Mouse (Mus musculus): ENCODE measurements around the gene Atp2c2. TPM values are rescaled to one million over a fixed set of nuclear protein-coding genes. Genes with fewer than 3 reads are reported as not detected.

Gene Atp2c2
- polyA plus RNA-seq, 1 experiment from 2014 or later, result 0.05 TPM

DNA sequence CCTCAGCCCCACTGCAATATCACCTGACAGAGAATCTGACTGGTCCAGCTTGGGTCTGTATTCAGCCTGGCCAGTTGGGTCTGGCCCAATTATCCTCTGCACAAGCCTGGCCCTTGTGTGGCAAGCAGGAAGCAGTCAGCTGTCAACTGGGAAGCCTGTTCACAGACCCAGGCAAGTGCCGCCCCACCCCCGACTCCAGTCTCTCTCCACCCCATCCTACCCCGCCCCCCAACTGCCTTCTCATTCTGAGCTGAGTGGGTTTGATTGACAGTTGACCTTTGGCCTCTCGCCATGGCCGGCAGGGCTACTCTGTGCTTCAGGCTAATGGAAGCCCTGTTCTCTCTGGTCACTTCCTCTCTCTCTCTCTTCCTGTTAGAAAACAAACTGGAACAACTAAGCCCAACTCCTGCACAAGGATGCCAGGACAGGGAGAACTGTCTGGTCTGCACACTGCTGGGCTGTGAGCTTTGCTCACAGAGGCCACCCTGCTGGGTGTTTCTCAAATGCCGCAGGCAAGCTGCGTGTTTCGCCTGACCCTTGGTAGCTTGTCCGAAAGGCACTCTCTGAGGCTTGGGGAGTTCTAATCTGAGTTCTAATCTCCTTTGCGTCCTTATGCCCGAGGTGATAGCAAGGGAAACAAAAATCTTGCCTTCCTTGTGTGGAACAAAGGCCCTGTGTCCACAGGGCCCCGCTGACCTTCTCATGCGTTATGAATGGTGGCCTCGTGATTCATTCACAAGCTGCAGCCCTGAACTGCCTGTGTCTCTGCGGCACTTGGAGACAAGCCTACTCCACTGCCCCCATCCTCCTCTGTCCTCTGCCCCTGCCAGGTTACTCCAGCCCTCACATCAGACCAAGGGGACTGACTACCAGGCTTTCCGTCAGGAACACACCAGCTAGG, 92.2 kb downstream of the Atp2c2 start:
- ATAC-seq, result 0 out of 2 replicates have a peak, but pooled peaks have one; percentile 19
- peak overlapping the region; percentile 39; the same call in 1 of the 2 replicates for H3K27ac ChIP-seq (ENCODE audit: low read depth, low read length)
- WGBS, result 8% methylated on average over 16 of the region's 16 CpGs
- H3K36me3 ChIP-seq (ENCODE audit: control insufficient read depth, insufficient read depth, low read length), result no peaks in the 10 kb centered on the region
- H3K4me2 ChIP-seq (ENCODE audit: low read length), result no peak overlapping the region
- no peaks in the 10 kb centered on the region for H3K27me3 ChIP-seq (replicated peaks; ENCODE audit: control insufficient read depth, insufficient read depth, low read length)
- peaks cover 16% of the 10 kb centered on the region for H3K4me1 ChIP-seq (ENCODE audit: control insufficient read depth, insufficient read depth, low read length)
- peak; percentile 49 for DNase-seq (ENCODE audit: low spot score)
- no peak overlapping the region; the same call in 1 of the 2 replicates for H3K9ac ChIP-seq (ENCODE audit: low read length)
- H3K4me3 ChIP-seq (ENCODE audit: low read depth, low read length), result no peak overlapping the region
- no peaks in the 10 kb centered on the region for H3K9me3 ChIP-seq (replicated peaks; ENCODE audit: control insufficient read depth, low read length)

DNA sequence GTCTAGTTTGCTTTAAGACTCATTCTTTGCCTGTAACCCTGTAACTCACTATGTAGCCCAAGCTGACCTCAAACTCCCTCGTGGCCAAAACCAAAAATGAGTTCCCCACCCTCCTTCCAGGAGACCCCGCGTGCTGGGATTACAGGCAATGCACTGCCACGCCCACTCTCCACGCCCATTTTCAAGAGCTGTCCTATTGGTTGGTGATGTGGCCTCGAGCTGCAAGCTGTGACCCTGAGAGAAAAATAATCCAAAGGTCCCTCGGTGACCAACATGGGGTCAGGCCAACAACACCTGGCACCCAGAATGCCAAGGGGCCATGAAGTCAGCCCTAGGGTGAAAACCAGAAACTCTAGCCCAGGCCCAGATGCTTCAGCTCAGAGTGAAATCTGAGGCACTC, 94.9 kb downstream of the Atp2c2 start:
- 56% methylated on average over 7 of the region's 7 CpGs for WGBS
- DNase-seq (ENCODE audit: low spot score) (no peak), ATAC-seq (no peak)
- H3K27ac ChIP-seq (ENCODE audit: low read depth, low read length), result no peak overlapping the region
- no peak overlapping the region for H3K4me3 ChIP-seq (ENCODE audit: low read depth, low read length)
- no peak overlapping the region for H3K9ac ChIP-seq (ENCODE audit: low read length)
- no peaks in the 10 kb centered on the region for H3K9me3 ChIP-seq (replicated peaks; ENCODE audit: control insufficient read depth, low read length)
- no peak overlapping the region for H3K4me2 ChIP-seq (ENCODE audit: low read length)
- peaks cover 26% of the 10 kb centered on the region for H3K4me1 ChIP-seq (ENCODE audit: control insufficient read depth, insufficient read depth, low read length)
- H3K27me3 ChIP-seq (replicated peaks; ENCODE audit: control insufficient read depth, insufficient read depth, low read length), result no peaks in the 10 kb centered on the region
- H3K36me3 ChIP-seq (ENCODE audit: control insufficient read depth, insufficient read depth, low read length), result no peaks in the 10 kb centered on the region

DNA sequence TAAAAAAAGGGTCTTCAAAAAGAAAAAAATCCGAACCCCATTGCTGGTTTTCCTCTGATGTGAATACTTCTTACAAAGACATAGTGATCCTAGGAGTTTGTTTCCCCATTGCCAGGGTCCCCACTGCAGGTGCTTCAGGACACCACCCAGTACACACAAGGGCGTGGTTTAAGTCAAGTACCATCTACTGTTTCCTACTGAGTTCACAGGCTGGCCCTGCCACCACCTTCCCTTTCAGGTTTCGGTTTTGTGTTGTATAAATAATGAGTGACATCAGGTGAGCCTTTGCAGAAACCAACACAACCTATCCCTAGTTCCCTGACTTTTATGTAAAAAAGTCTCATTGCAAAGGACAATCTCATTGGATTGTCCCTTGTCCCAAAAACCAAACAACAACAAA, 95.8 kb downstream of the Atp2c2 start:
- Histone ChIP-seq H3K4me1 (ENCODE audit: control insufficient read depth, insufficient read depth, low read length) (peaks cover 24% of the 10 kb centered on the region), H3K36me3 (ENCODE audit: control insufficient read depth, insufficient read depth, low read length) (no peaks in the 10 kb centered on the region), H3K9me3 (replicated peaks; ENCODE audit: control insufficient read depth, low read length) (no peaks in the 10 kb centered on the region), H3K4me2 (ENCODE audit: low read length) (no peak overlapping the region), H3K9ac (ENCODE audit: low read length) (no peak overlapping the region), H3K27me3 (replicated peaks; ENCODE audit: control insufficient read depth, insufficient read depth, low read length) (no peaks in the 10 kb centered on the region), H3K27ac (ENCODE audit: low read depth, low read length) (no peak overlapping the region), H3K4me3 (ENCODE audit: low read depth, low read length) (no peak overlapping the region)
- no peak for DNase-seq (ENCODE audit: low spot score)
- ATAC-seq, result no peak
- 90% methylated on average over 3 of the region's 3 CpGs for WGBS

DNA sequence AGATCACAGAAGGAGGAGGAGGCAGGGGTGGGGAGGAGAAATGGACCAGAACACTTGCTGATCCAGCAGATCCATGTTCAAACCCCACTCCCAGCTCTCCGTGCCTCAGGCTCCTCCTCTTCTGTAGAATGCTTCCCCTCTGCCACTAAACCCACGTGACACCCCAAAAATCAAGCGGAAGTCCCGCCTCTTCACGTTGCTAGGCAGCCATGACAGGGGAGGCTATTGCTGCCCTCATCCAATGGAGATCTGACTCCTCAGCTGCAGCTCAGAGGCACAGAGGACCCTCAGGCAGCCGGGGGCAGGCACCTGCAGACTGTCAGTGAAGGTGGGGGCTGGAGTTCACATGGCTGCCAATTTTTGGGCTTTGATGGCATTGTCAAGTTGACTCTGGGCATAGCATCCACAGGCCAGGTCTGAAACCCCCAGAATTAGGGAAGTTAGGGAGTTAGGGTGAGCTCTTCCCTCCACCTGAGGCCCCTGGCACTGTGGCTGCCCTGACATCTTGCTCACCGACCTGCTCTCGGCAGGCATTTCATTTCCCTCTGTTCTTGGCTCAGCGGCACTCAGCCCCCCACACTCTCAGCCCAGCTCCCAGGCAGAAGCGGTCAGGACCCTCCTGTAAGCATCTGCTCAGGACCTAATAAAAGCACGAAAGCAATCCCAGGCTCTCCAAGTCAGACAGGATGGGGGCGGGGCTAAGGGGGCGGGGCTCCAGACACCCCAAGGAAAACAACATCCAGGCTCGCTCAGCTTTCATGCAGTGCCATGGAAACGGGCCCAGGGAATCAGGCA, 98.6 kb downstream of the Atp2c2 start:
- no peaks in the 10 kb centered on the region for H3K36me3 ChIP-seq (ENCODE audit: control insufficient read depth, insufficient read depth, low read length)
- DNase-seq (ENCODE audit: low spot score) (peak; percentile 84), ATAC-seq (peak; percentile 81)
- 9% methylated on average over 15 of the region's 15 CpGs for WGBS
- no peak overlapping the region for H3K4me3 ChIP-seq (ENCODE audit: low read depth, low read length)
- no peak overlapping the region for H3K9ac ChIP-seq (ENCODE audit: low read length)
- no peaks in the 10 kb centered on the region for H3K9me3 ChIP-seq (replicated peaks; ENCODE audit: control insufficient read depth, low read length)
- peak overlapping the region; percentile 15; the same call in 1 of the 2 replicates for H3K4me2 ChIP-seq (ENCODE audit: low read length)
- peak overlapping the region; percentile 80 for H3K27ac ChIP-seq (ENCODE audit: low read depth, low read length)
- H3K27me3 ChIP-seq (replicated peaks; ENCODE audit: control insufficient read depth, insufficient read depth, low read length), result no peaks in the 10 kb centered on the region
- peaks cover 21% of the 10 kb centered on the region for H3K4me1 ChIP-seq (ENCODE audit: control insufficient read depth, insufficient read depth, low read length)

DNA sequence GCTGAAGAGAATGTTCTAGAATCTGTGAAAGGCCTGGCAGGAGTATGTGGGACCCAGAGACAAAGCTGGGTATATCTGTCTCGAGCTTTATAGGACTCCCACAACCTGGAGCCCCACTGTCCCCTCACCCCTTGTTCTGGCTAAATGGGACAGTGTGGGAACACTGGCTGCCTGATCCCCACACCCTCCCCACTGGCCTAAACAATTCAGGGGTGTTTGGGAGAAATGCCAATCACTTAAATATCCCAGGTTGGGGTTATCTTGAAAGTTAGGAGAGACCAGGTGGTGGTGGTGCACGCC, 99.1 kb downstream of the Atp2c2 start:
- Histone ChIP-seq H3K9ac (ENCODE audit: low read length) (no peak overlapping the region), H3K27ac (ENCODE audit: low read depth, low read length) (peak overlapping the region; percentile 80), H3K4me2 (ENCODE audit: low read length) (peak overlapping the region; percentile 15; the same call in 1 of the 2 replicates), H3K4me1 (ENCODE audit: control insufficient read depth, insufficient read depth, low read length) (peaks cover 21% of the 10 kb centered on the region), H3K9me3 (replicated peaks; ENCODE audit: control insufficient read depth, low read length) (no peaks in the 10 kb centered on the region), H3K4me3 (ENCODE audit: low read depth, low read length) (no peak overlapping the region), H3K27me3 (replicated peaks; ENCODE audit: control insufficient read depth, insufficient read depth, low read length) (no peaks in the 10 kb centered on the region), H3K36me3 (ENCODE audit: control insufficient read depth, insufficient read depth, low read length) (no peaks in the 10 kb centered on the region)
- no peak for DNase-seq (ENCODE audit: low spot score)
- WGBS, result 48% methylated on average over 2 of the region's 2 CpGs
- no peak for ATAC-seq

DNA sequence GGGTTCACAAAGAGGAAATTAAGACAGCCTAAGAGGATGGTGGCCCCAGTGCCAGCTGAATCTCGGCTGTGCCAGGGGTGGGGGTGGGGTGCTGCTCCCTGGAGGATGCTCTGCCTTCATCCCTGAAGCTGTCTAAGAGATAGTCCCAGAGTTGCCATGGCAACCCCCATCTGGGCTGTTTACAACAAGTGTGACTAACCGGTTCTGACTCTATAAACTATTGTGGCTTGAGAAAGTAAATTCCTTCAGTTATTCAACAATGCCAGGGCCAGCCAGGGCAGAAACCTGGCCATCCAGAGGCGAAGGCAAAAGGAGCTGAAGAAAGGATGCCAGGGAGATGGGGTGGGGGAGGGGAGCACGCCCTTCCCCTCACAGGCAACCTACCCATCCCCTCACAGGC, 101.4 kb downstream of the Atp2c2 start:
- Histone ChIP-seq H3K4me2 (ENCODE audit: low read length) (no peak overlapping the region), H3K27me3 (replicated peaks; ENCODE audit: control insufficient read depth, insufficient read depth, low read length) (no peaks in the 10 kb centered on the region), H3K27ac (ENCODE audit: low read depth, low read length) (peak overlapping the region; percentile 77), H3K4me1 (ENCODE audit: control insufficient read depth, insufficient read depth, low read length) (peaks cover 21% of the 10 kb centered on the region), H3K9ac (ENCODE audit: low read length) (no peak overlapping the region), H3K36me3 (ENCODE audit: control insufficient read depth, insufficient read depth, low read length) (no peaks in the 10 kb centered on the region), H3K9me3 (replicated peaks; ENCODE audit: control insufficient read depth, low read length) (no peaks in the 10 kb centered on the region), H3K4me3 (ENCODE audit: low read depth, low read length) (no peak overlapping the region)
- ATAC-seq (no peak), DNase-seq (ENCODE audit: low spot score) (peak; percentile 84)
- 3% methylated on average over 4 of the region's 4 CpGs for WGBS

DNA sequence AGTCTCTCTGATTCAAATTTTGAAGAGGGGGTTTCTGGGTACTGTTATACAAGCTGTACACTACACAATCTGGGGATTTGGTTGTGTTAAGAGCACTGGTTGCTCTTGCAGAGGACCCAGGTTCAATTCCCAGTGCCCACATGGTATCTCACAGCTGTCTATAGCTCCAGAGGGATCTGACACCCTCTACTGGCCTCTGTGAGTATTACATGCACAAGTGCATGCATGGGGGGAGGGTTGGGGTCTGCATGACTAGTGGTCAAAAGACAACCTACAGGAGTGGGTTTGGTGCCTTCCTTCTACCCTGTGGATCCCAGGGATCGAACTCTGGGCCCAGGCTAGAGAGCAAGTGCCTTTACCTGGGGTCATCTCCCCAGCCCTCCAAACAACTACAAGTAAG, 102.8 kb downstream of the Atp2c2 start:
- no peak for ATAC-seq
- Histone ChIP-seq H3K27ac (ENCODE audit: low read depth, low read length) (no peak overlapping the region), H3K9ac (ENCODE audit: low read length) (no peak overlapping the region), H3K4me2 (ENCODE audit: low read length) (no peak overlapping the region), H3K9me3 (replicated peaks; ENCODE audit: control insufficient read depth, low read length) (no peaks in the 10 kb centered on the region), H3K4me1 (ENCODE audit: control insufficient read depth, insufficient read depth, low read length) (peaks cover 30% of the 10 kb centered on the region), H3K4me3 (ENCODE audit: low read depth, low read length) (no peak overlapping the region), H3K27me3 (replicated peaks; ENCODE audit: control insufficient read depth, insufficient read depth, low read length) (no peaks in the 10 kb centered on the region), H3K36me3 (ENCODE audit: control insufficient read depth, insufficient read depth, low read length) (0 out of 2 replicates have a peak, but pooled peaks cover under 1% of the 10 kb centered on the region)
- DNase-seq (ENCODE audit: low spot score), result no peak
- 87% methylated on average over 1 of the region's 1 CpGs for WGBS

DNA sequence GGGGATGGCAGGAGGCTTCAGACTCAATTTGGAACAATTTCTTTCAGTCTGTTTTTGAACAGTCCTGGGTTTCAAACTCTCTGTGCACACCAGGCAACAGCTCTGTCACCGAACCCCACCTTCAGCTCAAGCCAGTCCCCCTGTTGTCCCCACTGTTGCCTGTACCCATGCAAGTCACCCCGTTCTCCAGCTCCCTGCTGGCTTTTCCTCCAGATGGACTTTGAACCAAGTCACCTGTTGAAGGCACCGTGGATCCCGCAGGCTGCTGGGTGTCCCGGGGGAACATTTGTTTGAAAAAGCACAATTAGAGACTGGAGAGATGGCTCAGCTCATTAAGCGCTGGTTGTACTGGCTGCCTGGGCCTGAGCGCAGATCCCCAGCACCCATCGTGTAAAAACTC, 105.5 kb downstream of the Atp2c2 start:
- peaks cover 24% of the 10 kb centered on the region for H3K4me1 ChIP-seq (ENCODE audit: control insufficient read depth, insufficient read depth, low read length)
- peak overlapping the region; percentile 64 for H3K27ac ChIP-seq (ENCODE audit: low read depth, low read length)
- no peak overlapping the region for H3K9ac ChIP-seq (ENCODE audit: low read length)
- DNase-seq (ENCODE audit: low spot score), result no peak
- H3K4me2 ChIP-seq (ENCODE audit: low read length), result no peak overlapping the region
- no peaks in the 10 kb centered on the region for H3K9me3 ChIP-seq (replicated peaks; ENCODE audit: control insufficient read depth, low read length)
- no peak overlapping the region for H3K4me3 ChIP-seq (ENCODE audit: low read depth, low read length)
- H3K36me3 ChIP-seq (ENCODE audit: control insufficient read depth, insufficient read depth, low read length), result peaks cover 23% of the 10 kb centered on the region
- 62% methylated on average over 8 of the region's 8 CpGs for WGBS
- no peak for ATAC-seq
- no peaks in the 10 kb centered on the region for H3K27me3 ChIP-seq (replicated peaks; ENCODE audit: control insufficient read depth, insufficient read depth, low read length)
